Mouse (Mus musculus): Measurements from ENCODE around the gene Ptpn4. TPM values are rescaled to one million over a fixed set of nuclear protein-coding genes. Genes with fewer than 3 reads are reported as not detected.

Gene Ptpn4
- 4.6 and 5.3 TPM in 2 replicates for polyA plus RNA-seq (2012)

DNA sequence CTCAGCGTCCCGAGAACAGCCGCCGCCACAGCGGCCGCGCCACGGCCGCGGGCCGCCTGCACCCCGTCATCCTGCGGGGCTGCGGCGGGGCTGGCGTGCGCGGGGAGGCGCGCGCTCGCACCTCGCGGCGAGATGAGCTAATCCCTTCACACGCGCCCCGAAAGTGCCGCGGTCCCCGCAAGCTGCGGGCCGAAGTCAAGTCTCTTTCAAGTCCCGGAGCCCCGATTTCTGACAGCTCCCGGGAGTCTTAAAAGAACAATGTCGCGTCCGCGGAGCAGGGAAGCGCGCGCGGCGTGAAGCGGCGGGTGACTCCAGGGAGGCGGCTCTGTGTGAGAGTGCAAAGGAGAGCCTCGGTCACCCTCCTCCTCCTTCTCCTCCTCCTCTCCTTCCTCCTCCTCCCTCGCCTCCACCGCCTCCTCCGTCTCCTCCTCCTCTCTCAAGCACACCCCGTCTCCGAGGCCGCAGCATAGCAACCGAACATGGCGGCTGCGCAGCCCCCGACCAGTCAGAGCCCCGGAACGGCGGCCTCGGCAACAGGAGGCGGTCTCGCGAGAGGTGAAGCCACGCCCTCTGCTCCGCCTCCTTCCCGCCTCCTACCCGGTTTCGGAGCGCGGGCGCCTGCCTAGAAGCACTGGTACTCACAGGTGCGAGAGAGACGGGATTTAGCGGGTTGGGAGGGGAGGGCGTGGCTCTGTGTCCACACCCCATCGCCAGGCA is at the start of gene Ptpn4:
TSS of gene Ptpn4 (minus strand) at position 579 of the 717 bp plus-strand sequence.

DNA sequence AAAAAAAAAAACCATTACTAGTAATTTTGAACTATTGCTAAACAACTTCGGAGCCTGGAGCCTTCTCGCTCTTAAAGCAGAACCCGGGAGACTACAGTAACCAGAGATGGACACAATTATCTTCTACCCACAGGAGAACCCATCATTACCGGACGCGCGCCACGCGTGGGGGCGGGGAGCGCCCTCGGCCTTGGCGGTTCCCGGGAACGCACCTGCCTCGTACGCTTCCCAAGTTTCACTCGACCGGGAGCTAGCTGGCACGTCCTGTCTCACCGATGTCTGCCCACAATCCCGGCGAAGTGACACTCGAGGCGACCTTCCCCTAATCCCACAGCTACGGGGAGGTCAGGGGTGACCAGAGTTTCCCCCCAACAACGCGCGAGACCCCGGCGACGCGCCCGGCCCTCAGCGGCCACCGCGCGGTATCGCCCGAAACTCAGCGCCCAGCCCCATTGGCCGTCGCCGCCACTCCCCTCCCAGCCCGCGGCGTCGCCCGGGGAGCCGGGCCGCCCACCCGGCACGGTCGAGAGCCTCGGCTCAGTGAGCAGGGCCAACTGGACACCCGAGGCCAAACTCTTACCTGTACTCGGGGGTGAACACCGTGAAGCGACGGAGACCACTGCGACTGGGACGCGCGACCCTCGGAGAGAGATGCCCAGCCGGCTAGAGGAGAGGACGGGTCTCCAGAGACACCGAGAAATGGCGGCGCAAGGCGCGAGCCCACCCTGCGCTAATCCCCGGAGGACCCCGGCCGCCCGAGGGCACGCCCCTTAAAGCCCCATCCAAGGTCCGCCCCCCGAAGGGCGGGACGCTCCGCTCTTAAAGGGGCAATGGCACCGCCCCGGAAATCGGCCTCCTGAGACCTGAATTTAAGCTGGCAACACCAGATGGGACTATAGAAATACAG is 189.0 kb downstream of the Ptpn4 start, which contains the start of gene Epb41l5:
TSS of gene Epb41l5 (minus strand) at position 796 of the 907 bp plus-strand sequence.

Other genes with a start within 250 kb of the Ptpn4 start
- gene Epb41l5, start 188.6 kb downstream of the Ptpn4 start, polyA plus RNA-seq (2012), result 0.40 and 0.59 TPM in 2 replicates
- gene Tmem177, start 75.6 kb upstream of the Ptpn4 start, polyA plus RNA-seq (2012), result 0.11 and 0.27 TPM in 2 replicates
- gene Cfap221, start 159.6 kb upstream of the Ptpn4 start, polyA plus RNA-seq (2012), result not detected in 2 replicates
- gene Sctr, start 169.3 kb upstream of the Ptpn4 start, polyA plus RNA-seq (2012), result not detected in 2 replicates
- gene Tmem37, start 236.5 kb upstream of the Ptpn4 start, polyA plus RNA-seq (2012), result 0.19 and 0.40 TPM in 2 replicates